20 mouse cellular contexts compared by ENCODE assay signal in genomic region chr12:108204978-108205377, GRCm38 (mm10). TPM values are rescaled to one million over a fixed set of nuclear protein-coding genes. Genes with fewer than 3 reads are reported as not detected.
A peak's percentile ranks its signal among the peaks of the same experiment; 100 is the strongest.
DNase-seq lines count a peak whose midpoint lies in the region; ATAC-seq lines count a peak whose summit lies in the region.
"Had no signal": no experiment of that assay in that cellular context is flagged by ENCODE, and none has a peak within 500 bp of the region (broad histone marks: within the 10 kb centered on the region; RNA-seq: fewer than 3 reads in every experiment).

No protein-coding gene starts in this region.

- ATAC-seq in hindbrain, embryonic 12.5 days (ENCODE audit: low FRiP score) = no peak
- ATAC-seq in hindbrain, embryonic 14.5 days (ENCODE audit: low FRiP score) = no peak
- peak; percentile 38 for ATAC-seq in CD4-positive, CD25-positive, alpha-beta regulatory T cell, adult 4 months
- ATAC-seq in activated CD4-positive, CD25-positive, alpha-beta regulatory T cell, adult 4 months = peak; percentile 48
- ATAC-seq in inflammation-experienced regulatory T-cells, adult 6 months = peak; percentile 53
- ATAC-seq: forebrain, postnatal 0 days; hindbrain, embryonic 16.5 days; intestine, embryonic 15.5 days; Patski had no signal

- no peak for DNase-seq in hindbrain, embryonic 14.5 days (ENCODE audit: low spot score)
- no peak for DNase-seq in gastrocnemius, postnatal 25 days
- no peak for DNase-seq in layer of hippocampus, postnatal 36 days
- DNase-seq: adrenal gland, postnatal 10 days; cerebellum, adult 8-10 months; forebrain, postnatal 0 days; gastrocnemius, postnatal 36 days; heart, adult 18-20 months; heart, postnatal 10 days; heart, postnatal 4 days; kidney, adult 18-20 months had no signal

- H3K4me2 ChIP-seq in hindbrain, embryonic 12.5 days (replicated peaks) = no peak overlapping the region
- H3K4me2 ChIP-seq in hindbrain, embryonic 14.5 days (replicated peaks) = no peak overlapping the region
- H3K4me2 ChIP-seq: intestine, embryonic 15.5 days had no signal

- peaks cover 24% of the 10 kb centered on the region for H3K4me1 ChIP-seq in hindbrain, embryonic 12.5 days
- H3K4me1 ChIP-seq in hindbrain, embryonic 14.5 days (replicated peaks; ENCODE audit: control insufficient read depth, insufficient read depth, low read length) = no peaks in the 10 kb centered on the region; the same call in 1 of the 2 replicates

- H3K4me3 ChIP-seq in hindbrain, embryonic 12.5 days = no peak overlapping the region
- no peak overlapping the region for H3K4me3 ChIP-seq in hindbrain, embryonic 14.5 days (replicated peaks; ENCODE audit: low read length)
- H3K4me3 ChIP-seq: heart, embryonic 10.5 days; intestine, embryonic 15.5 days had no signal

- H3K36me3 ChIP-seq in hindbrain, embryonic 12.5 days = peaks cover 62% of the 10 kb centered on the region
- H3K36me3 ChIP-seq in hindbrain, embryonic 14.5 days (replicated peaks; ENCODE audit: control insufficient read depth, insufficient read depth) = peaks cover 58% of the 10 kb centered on the region

- 0 out of 2 replicates have a peak overlapping the region, but pooled peaks have one; percentile 5 for H3K27ac ChIP-seq in hindbrain, embryonic 12.5 days
- no peak overlapping the region for H3K27ac ChIP-seq in hindbrain, embryonic 14.5 days
- H3K27ac ChIP-seq: heart, embryonic 10.5 days; intestine, embryonic 15.5 days had no signal

- H3K9ac ChIP-seq in hindbrain, embryonic 12.5 days = no peak overlapping the region
- no peak overlapping the region for H3K9ac ChIP-seq in hindbrain, embryonic 14.5 days
- H3K9ac ChIP-seq: forebrain, postnatal 0 days; intestine, embryonic 15.5 days had no signal

- no peaks in the 10 kb centered on the region for H3K27me3 ChIP-seq in hindbrain, embryonic 12.5 days
- no peaks in the 10 kb centered on the region for H3K27me3 ChIP-seq in hindbrain, embryonic 14.5 days (ENCODE audit: control insufficient read depth, insufficient read depth, low read length)
- H3K27me3 ChIP-seq: CH12.LX; intestine, embryonic 15.5 days; Patski had no signal

- WGBS in hindbrain, embryonic 12.5 days = 64% methylated on average over 12 of the region's 12 CpGs
- WGBS in hindbrain, embryonic 14.5 days = 71% methylated on average over 12 of the region's 12 CpGs

- H3K9me3 ChIP-seq in hindbrain, embryonic 12.5 days (replicated peaks) = no peaks in the 10 kb centered on the region
- no peaks in the 10 kb centered on the region for H3K9me3 ChIP-seq in hindbrain, embryonic 14.5 days (ENCODE audit: control insufficient read depth, low read length)
- H3K9me3 ChIP-seq: heart, embryonic 10.5 days; intestine, embryonic 15.5 days had no signal

RNA-seq across cellular contexts. Expression of gene Ccnk, which starts 25.6 kb away (rescaled TPM):
- polyA plus RNA-seq in hindbrain, embryonic 12.5 days (2016; fragmentation: Nextera tagmentation; extraction: Ambion mirVana) = 2.9 and 3.6 TPM in 2 replicates
- 4.4 and 5.6 TPM in 2 replicates for polyA plus RNA-seq in hindbrain, embryonic 14.5 days (2014; fragmentation: Nextera tagmentation; extraction: Ambion mirVana)
- polyA plus RNA-seq in CD4-positive, CD25-positive, alpha-beta regulatory T cell, adult 4 months (2017; shearing (Covaris generic)) = 1 to 10 TPM; 1.6 to 5.3 TPM
- polyA plus RNA-seq in activated CD4-positive, CD25-positive, alpha-beta regulatory T cell, adult 4 months (2017; shearing (Covaris generic)) = 1 to 10 TPM; 4.7 to 6.6 TPM
- 1 to 10 TPM; 3.9 to 6.3 (median 5.2) TPM for polyA plus RNA-seq in inflammation-experienced regulatory T-cells, adult 6 months (2017; shearing (Covaris generic))
- 10 to 100 TPM; 61.6 to 71.1 TPM for total RNA-seq in gastrocnemius, postnatal 25 days (2021)
- total RNA-seq in layer of hippocampus, postnatal 36 days (2021) = 10 to 100 TPM; 26.9 to 31.2 TPM

RNA-seq across cellular contexts. Expression of gene Setd3, which starts 25.9 kb away (rescaled TPM):
- 108 and 118 TPM in 2 replicates for polyA plus RNA-seq in hindbrain, embryonic 12.5 days (2016; fragmentation: Nextera tagmentation; extraction: Ambion mirVana)
- polyA plus RNA-seq in hindbrain, embryonic 14.5 days (2014; fragmentation: Nextera tagmentation; extraction: Ambion mirVana) = 86.7 and 89.8 TPM in 2 replicates
- 10 to 100 TPM; 21.5 to 25.3 TPM for polyA plus RNA-seq in CD4-positive, CD25-positive, alpha-beta regulatory T cell, adult 4 months (2017; shearing (Covaris generic))
- polyA plus RNA-seq in activated CD4-positive, CD25-positive, alpha-beta regulatory T cell, adult 4 months (2017; shearing (Covaris generic)) = 10 to 100 TPM; 28.1 to 29.3 TPM
- 10 to 100 TPM; 27.7 to 33.1 (median 32.1) TPM for polyA plus RNA-seq in inflammation-experienced regulatory T-cells, adult 6 months (2017; shearing (Covaris generic))
- total RNA-seq in gastrocnemius, postnatal 25 days (2021) = 10 to 100 TPM; 79.3 to 80.6 TPM
- 100 to 1,000 TPM; 136 to 150 TPM for total RNA-seq in layer of hippocampus, postnatal 36 days (2021)

Comparison
In these comparisons a context has a peak if more than half of its experiments do, and no peak if none do; other contexts are left out.
1. ATAC-seq: peak in CD4-positive, CD25-positive, alpha-beta regulatory T cell, adult 4 months (single experiment), activated CD4-positive, CD25-positive, alpha-beta regulatory T cell, adult 4 months (single experiment) and inflammation-experienced regulatory T-cells, adult 6 months (single experiment); none in hindbrain, embryonic 12.5 days (single experiment) and hindbrain, embryonic 14.5 days (single experiment).